Mouse (Mus musculus): ENCODE results near the gene Fam8a1. TPM values are rescaled to one million over a fixed set of nuclear protein-coding genes. Genes with fewer than 3 reads are reported as not detected.

Gene Fam8a1
- 16.8 and 17.5 TPM in 2 replicates for polyA plus RNA-seq (2015; fragmentation: Nextera tagmentation; extraction: Ambion mirVana)

DNA sequence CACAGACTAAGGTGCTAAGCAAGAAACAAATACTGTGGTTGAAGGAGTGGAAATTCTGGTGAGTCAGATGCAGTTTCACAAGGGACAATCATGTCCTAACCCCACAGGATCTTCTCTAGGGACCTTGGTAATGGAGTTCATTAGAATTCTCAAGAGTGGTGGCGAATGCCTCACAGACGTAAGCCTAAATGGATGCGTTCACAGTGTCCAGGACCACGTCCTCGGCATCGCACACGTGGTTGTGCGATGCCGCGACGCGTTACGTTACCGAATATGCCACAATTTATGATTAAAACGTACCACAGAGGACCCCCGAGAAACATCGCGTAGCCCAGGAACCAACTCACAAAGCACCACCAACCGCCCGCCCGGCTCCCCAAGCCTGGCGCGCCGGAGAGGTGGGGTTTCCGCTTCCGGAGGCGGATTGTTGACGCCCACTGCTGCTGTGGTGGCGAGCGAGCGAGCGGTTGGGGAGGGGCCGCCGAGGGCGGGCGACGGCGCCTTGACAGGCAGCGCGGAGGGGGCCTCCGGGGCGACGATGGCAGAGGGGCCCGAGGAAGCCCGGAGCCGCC lies at the start of gene Fam8a1:
Gene Fam8a1, plus strand, starts transcription at position 475 of the 572 bp plus-strand sequence.
- peak within 1 kb of the TSS; percentile 93 for H3K4me3 ChIP-seq
- ATAC-seq = peak; percentile 97
- WGBS = 1% methylated on average over 45 of the region's 46 CpGs
- H3K9me3 ChIP-seq (replicated peaks) = no peaks in the 10 kb centered on the region
- peak within 1 kb of the TSS; percentile 85 for H3K27ac ChIP-seq
- H3K36me3 ChIP-seq (ENCODE audit: poor library complexity, severe bottlenecking) = peaks cover 29% of the 10 kb centered on the region
- peak within 1 kb of the TSS; percentile 80 for H3K4me2 ChIP-seq
- H3K9ac ChIP-seq = peak within 1 kb of the TSS; percentile 93
- peaks cover 30% of the 10 kb centered on the region for H3K4me1 ChIP-seq
- H3K27me3 ChIP-seq = no peaks in the 10 kb centered on the region

DNA sequence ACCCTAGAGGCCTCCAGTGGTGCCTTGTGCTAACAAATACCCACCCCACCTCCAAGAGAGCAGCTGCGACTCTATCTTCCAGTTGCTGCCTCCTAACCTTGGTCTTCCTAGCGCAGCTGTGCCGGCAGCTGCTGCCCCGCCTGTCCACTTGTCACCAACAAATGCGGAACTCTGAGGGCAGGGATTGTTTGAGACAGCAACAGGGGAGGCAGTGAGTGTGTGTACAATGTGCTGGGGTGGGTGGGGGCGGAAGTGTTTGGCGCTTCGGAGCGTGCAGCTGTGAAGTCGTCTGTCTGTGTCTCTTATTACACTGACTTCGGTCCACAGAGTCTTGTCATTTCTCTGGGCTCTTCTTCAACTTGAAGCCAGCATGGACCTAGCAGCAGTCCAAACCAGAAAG lies 49.7 kb upstream of the Fam8a1 start:
- no peak overlapping the region for H3K4me2 ChIP-seq
- no peaks in the 10 kb centered on the region for H3K36me3 ChIP-seq (ENCODE audit: poor library complexity, severe bottlenecking)
- no peaks in the 10 kb centered on the region for H3K4me1 ChIP-seq
- H3K9ac ChIP-seq = no peak overlapping the region
- peak; percentile 30; the same call in 1 of the 2 replicates for ATAC-seq
- H3K4me3 ChIP-seq = no peak overlapping the region
- WGBS = 67% methylated on average over 11 of the region's 11 CpGs
- H3K27me3 ChIP-seq = no peaks in the 10 kb centered on the region
- no peaks in the 10 kb centered on the region for H3K9me3 ChIP-seq (replicated peaks)
- H3K27ac ChIP-seq = no peak overlapping the region

GRCm38 (mm10) chr13:46620964-46621757 lies 48.2 kb upstream of the Fam8a1 start:
- no peak overlapping the region for H3K27ac ChIP-seq
- H3K4me3 ChIP-seq = no peak overlapping the region
- 90% methylated on average over 7 of the region's 7 CpGs for WGBS
- no peaks in the 10 kb centered on the region for H3K4me1 ChIP-seq
- no peaks in the 10 kb centered on the region for H3K36me3 ChIP-seq (ENCODE audit: poor library complexity, severe bottlenecking)
- H3K9me3 ChIP-seq (replicated peaks) = no peaks in the 10 kb centered on the region
- ATAC-seq = no peak
- no peak overlapping the region for H3K9ac ChIP-seq
- no peak overlapping the region for H3K4me2 ChIP-seq
- no peaks in the 10 kb centered on the region for H3K27me3 ChIP-seq

- 91% methylated on average over 9 of the region's 9 CpGs for WGBS
- H3K27me3 ChIP-seq = no peaks in the 10 kb centered on the region
- no peak overlapping the region for H3K4me3 ChIP-seq
- H3K9me3 ChIP-seq (replicated peaks) = no peaks in the 10 kb centered on the region
- no peak overlapping the region for H3K4me2 ChIP-seq
- H3K9ac ChIP-seq = no peak overlapping the region
- H3K4me1 ChIP-seq = peaks cover 15% of the 10 kb centered on the region; the same call in 1 of the 2 replicates
- no peak overlapping the region for H3K27ac ChIP-seq
- no peaks in the 10 kb centered on the region for H3K36me3 ChIP-seq (ENCODE audit: poor library complexity, severe bottlenecking)
- no peak for ATAC-seq
Observed at GRCm38 (mm10) chr13:46626608-46627007, 42.7 kb upstream of the Fam8a1 start.

GRCm38 (mm10) chr13:46627841-46628240 lies 41.5 kb upstream of the Fam8a1 start:
- ATAC-seq = no peak
- H3K27ac ChIP-seq = no peak overlapping the region
- H3K4me3 ChIP-seq = no peak overlapping the region
- no peaks in the 10 kb centered on the region for H3K36me3 ChIP-seq (ENCODE audit: poor library complexity, severe bottlenecking)
- H3K9me3 ChIP-seq (replicated peaks) = no peaks in the 10 kb centered on the region
- H3K9ac ChIP-seq = no peak overlapping the region
- 61% methylated on average over 10 of the region's 10 CpGs for WGBS
- H3K4me2 ChIP-seq = no peak overlapping the region
- H3K27me3 ChIP-seq = no peaks in the 10 kb centered on the region
- peaks cover 18% of the 10 kb centered on the region for H3K4me1 ChIP-seq

GRCm38 (mm10) chr13:46629391-46629790 lies 39.9 kb upstream of the Fam8a1 start:
- no peaks in the 10 kb centered on the region for H3K36me3 ChIP-seq (ENCODE audit: poor library complexity, severe bottlenecking)
- H3K4me3 ChIP-seq = no peak overlapping the region
- ATAC-seq = no peak
- WGBS = 91% methylated on average over 6 of the region's 6 CpGs
- no peak overlapping the region for H3K27ac ChIP-seq
- H3K4me1 ChIP-seq = peaks cover 33% of the 10 kb centered on the region
- no peak overlapping the region for H3K4me2 ChIP-seq
- no peaks in the 10 kb centered on the region for H3K9me3 ChIP-seq (replicated peaks)
- no peaks in the 10 kb centered on the region for H3K27me3 ChIP-seq
- no peak overlapping the region for H3K9ac ChIP-seq

GRCm38 (mm10) chr13:46632796-46633195 lies 36.5 kb upstream of the Fam8a1 start:
- Histone ChIP-seq H3K36me3 (ENCODE audit: poor library complexity, severe bottlenecking) (peaks cover 14% of the 10 kb centered on the region; the same call in 1 of the 2 replicates), H3K4me3 (no peak overlapping the region), H3K9ac (no peak overlapping the region), H3K4me2 (no peak overlapping the region), H3K9me3 (replicated peaks) (no peaks in the 10 kb centered on the region), H3K27ac (peak overlapping the region; percentile 89), H3K4me1 (peaks cover 37% of the 10 kb centered on the region), H3K27me3 (no peaks in the 10 kb centered on the region)
- WGBS = 67% methylated on average over 4 of the region's 4 CpGs
- ATAC-seq = no peak

DNA sequence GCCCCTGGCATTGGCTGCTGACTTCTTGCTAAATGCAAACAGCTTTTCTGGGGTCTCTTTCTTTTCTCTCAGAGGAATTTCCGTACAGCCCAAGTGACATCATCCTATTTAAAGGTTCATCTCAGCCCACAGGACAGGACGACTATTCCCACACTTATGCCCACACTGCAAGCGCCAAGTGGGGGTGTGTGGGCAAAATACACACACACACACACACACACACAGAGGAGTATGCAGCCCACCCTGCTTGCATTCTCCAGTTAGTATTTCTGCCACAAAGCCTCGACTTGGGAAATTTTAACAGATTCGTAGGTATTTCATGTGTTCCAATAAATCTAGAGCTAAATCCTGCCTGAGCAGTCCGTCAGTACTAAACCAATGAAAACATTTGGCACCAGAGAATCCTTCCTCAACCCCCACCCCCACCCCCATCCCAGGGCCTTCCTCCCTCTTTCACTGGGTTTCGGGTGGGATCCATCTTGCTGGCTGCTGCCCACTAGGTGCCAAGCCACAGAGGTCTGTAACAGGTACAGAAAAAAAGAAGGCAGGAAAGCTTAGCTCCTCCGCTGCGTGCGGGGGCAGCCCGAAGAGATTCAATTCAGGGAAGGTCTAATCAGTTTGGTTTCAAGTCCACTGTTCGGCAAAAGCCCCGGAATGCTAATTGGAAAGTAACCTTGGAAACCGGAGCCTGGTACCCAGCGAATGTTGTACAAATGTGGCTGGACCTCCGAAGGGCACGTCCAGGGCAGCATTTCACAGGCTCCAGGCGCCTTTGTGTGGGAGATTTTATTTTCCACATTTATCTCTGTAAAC lies 35.8 kb upstream of the Fam8a1 start:
- WGBS = 9% methylated on average over 18 of the region's 18 CpGs
- Histone ChIP-seq H3K4me2 (peak overlapping the region; percentile 57), H3K4me3 (peak overlapping the region; percentile 26), H3K36me3 (ENCODE audit: poor library complexity, severe bottlenecking) (peaks cover 14% of the 10 kb centered on the region; the same call in 1 of the 2 replicates), H3K27me3 (no peaks in the 10 kb centered on the region), H3K9ac (peak overlapping the region; percentile 48), H3K27ac (peak overlapping the region; percentile 89), H3K9me3 (replicated peaks) (no peaks in the 10 kb centered on the region), H3K4me1 (peaks cover 33% of the 10 kb centered on the region)
- peak; percentile 86 for ATAC-seq

DNA sequence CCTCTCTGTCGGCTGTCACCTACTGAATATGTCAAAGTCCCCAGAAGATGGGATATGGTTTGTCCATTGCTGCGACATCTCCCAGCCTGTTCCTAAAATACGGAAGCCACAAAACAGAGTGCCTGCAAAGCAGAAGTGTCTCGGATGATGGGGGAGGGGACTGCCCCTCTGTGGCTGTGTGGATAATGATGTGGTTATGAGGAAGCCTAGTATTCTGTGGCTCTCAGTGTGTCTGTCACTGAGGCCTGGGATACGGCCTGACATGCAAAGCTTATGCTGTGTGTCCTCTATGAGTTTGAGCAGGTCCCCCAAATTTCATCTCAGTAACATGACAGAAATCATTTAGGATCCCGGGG lies 35.2 kb upstream of the Fam8a1 start:
- Histone ChIP-seq H3K4me1 (peaks cover 33% of the 10 kb centered on the region), H3K9me3 (replicated peaks) (no peaks in the 10 kb centered on the region), H3K4me3 (peak overlapping the region; percentile 26), H3K9ac (peak overlapping the region; percentile 48), H3K27me3 (no peaks in the 10 kb centered on the region), H3K27ac (peak overlapping the region; percentile 89), H3K4me2 (peak overlapping the region; percentile 57), H3K36me3 (ENCODE audit: poor library complexity, severe bottlenecking) (peaks cover 14% of the 10 kb centered on the region; the same call in 1 of the 2 replicates)
- ATAC-seq = peak; percentile 83
- 13% methylated on average over 6 of the region's 6 CpGs for WGBS

DNA sequence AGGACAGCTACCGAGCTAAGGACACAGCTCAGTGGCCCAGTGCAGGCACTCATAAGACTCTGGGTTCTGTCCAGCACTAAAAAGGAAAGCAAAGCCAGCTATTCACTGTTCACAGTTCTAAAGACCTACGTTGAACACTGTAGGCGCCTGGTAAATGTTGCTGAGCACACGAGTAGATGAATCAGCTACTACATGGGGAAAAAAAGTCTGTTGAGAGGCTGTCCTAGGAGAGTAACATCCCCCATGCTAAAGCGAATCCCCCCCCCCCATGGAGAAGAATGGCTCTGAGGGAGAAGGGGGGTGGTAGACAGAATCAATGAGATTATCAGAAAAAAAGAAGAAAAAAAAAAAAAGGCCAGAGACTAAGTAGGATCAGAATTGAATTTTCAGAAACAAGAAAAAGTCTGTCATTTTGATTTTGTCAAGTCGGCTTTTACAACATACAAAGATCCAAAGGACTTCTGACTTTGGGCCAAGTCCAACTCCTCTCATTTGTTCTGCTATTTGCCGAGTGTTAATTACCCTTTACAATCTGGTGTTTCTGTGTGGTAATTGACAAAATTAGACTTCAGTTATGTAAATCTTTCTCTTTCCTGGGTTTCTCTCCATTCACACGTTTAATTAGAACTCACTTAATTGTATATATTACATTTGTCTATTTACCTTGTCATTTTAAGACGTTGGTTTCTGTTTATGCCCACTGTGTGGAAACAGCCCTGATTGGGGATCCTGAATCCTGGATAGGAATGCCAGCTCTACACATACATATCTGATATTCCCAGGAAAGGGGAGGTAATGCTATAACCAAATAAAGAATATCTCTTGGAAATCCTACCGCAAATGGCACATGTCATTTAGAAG lies 28.5 kb upstream of the Fam8a1 start:
- Histone ChIP-seq H3K27me3 (no peaks in the 10 kb centered on the region), H3K36me3 (ENCODE audit: poor library complexity, severe bottlenecking) (peaks cover 14% of the 10 kb centered on the region; the same call in 1 of the 2 replicates), H3K4me2 (no peak overlapping the region), H3K27ac (peak overlapping the region; percentile 54; the same call in 1 of the 2 replicates), H3K4me3 (no peak overlapping the region), H3K9ac (no peak overlapping the region), H3K4me1 (peaks cover 3% of the 10 kb centered on the region; the same call in 1 of the 2 replicates), H3K9me3 (replicated peaks) (no peaks in the 10 kb centered on the region; the same call in 1 of the 2 replicates)
- 53% methylated on average over 10 of the region's 10 CpGs for WGBS
- peak; percentile 79; the same call in 1 of the 2 replicates for ATAC-seq

GRCm38 (mm10) chr13:46642318-46642717 lies 27.0 kb upstream of the Fam8a1 start:
- no peak overlapping the region for H3K9ac ChIP-seq
- no peaks in the 10 kb centered on the region for H3K27me3 ChIP-seq
- peaks cover 5% of the 10 kb centered on the region; the same call in 1 of the 2 replicates for H3K36me3 ChIP-seq (ENCODE audit: poor library complexity, severe bottlenecking)
- no peaks in the 10 kb centered on the region; the same call in 1 of the 2 replicates for H3K9me3 ChIP-seq (replicated peaks)
- H3K27ac ChIP-seq = no peak overlapping the region
- WGBS = 88% methylated on average over 4 of the region's 4 CpGs
- no peak overlapping the region for H3K4me3 ChIP-seq
- no peak for ATAC-seq
- H3K4me1 ChIP-seq = peaks cover 3% of the 10 kb centered on the region; the same call in 1 of the 2 replicates
- no peak overlapping the region for H3K4me2 ChIP-seq

All from forebrain, embryonic 13.5 days (tissue).